Mouse (Mus musculus) embryonic facial prominence, embryonic 12.5 days (tissue): ENCODE results near the gene Dhrs1. TPM values are rescaled to one million over a fixed set of nuclear protein-coding genes. Genes with fewer than 3 reads are reported as not detected.

ENCODE experiments used
- ATAC-seq: fragments of 200-750 bp; cut with Nextera tagmentation; 2 replicates; pipeline ENCODE4 v1.8.0; 2017; ENCODE audit not compliant: insufficient number of reproducible peaks, insufficient read depth, low FRiP score, low TSS enrichment
- H3K27ac ChIP-seq: fragments of 300-500 bp; sonication (generic); 2 replicates; pipeline ENCODE4 v1.5.1; 2016; ENCODE audit warnings: mild to moderate bottlenecking
- H3K27me3 ChIP-seq: fragments of 300-500 bp; sonication (generic); 2 replicates; pipeline ENCODE4 v1.6.1; 2016; ENCODE audit warnings: mild to moderate bottlenecking, moderate library complexity
- H3K36me3 ChIP-seq: fragments of 300-500 bp; sonication (generic); 2 replicates; pipeline ENCODE4 v1.6.1; 2016; ENCODE audit warnings: mild to moderate bottlenecking
- H3K4me1 ChIP-seq: fragments of 300-500 bp; sonication (generic); 2 replicates; pipeline ENCODE4 v1.6.1; 2016
- H3K4me2 ChIP-seq: fragments of 300-500 bp; sonication (generic); replicated peaks from 2 replicates; pipeline ENCODE4 v1.6.1; 2016; ENCODE audit warnings: mild to moderate bottlenecking, moderate library complexity
- H3K4me3 ChIP-seq: fragments of 300-500 bp; sonication (generic); 2 replicates; pipeline ENCODE4 v1.5.1; 2016; ENCODE audit warnings: mild to moderate bottlenecking
- H3K9ac ChIP-seq: fragments of 300-500 bp; sonication (generic); 2 replicates; pipeline ENCODE4 v1.6.1; 2016; ENCODE audit warnings: mild to moderate bottlenecking, moderate library complexity
- H3K9me3 ChIP-seq: fragments of 300-500 bp; sonication (generic); 2 replicates; pipeline ENCODE4 v1.6.1; 2016; ENCODE audit warnings: mild to moderate bottlenecking, moderate library complexity
- WGBS: fragments of 180-500 bp; shearing (Covaris S2); methylation state at CpG from one replicate; pipeline ENCODE4 v1.1.7; 2016; 5-methylcytosine and 5-hydroxymethylcytosine counted together
- polyA plus RNA-seq: library from polyadenylated mRNA; unstranded; fragments of >200 nt; fragmentation: Nextera tagmentation; extraction: Ambion mirVana; gene quantifications from 2 replicates; pipeline ENCODE4 v1.2.1, GENCODE M21; 2016

The Dhrs1 gene
- polyA plus RNA-seq, 1 experiment from 2014 or later: 81.5 TPM

- Histone ChIP-seq H3K36me3 (peaks cover 6% of the 10 kb centered on the region; the same call in 1 of the 2 replicates), H3K4me1 (no peaks in the 10 kb centered on the region), H3K4me2 (no peak overlapping the region), H3K27me3 (no peaks in the 10 kb centered on the region), H3K9ac (no peak overlapping the region), H3K27ac (no peak overlapping the region), H3K4me3 (no peak overlapping the region), H3K9me3 (no peaks in the 10 kb centered on the region)
- ATAC-seq: no peak
- 78% methylated on average over 10 of the region's 10 CpGs for WGBS
Observed at GRCm38 (mm10) chr14:55733889-55734288, 11.6 kb downstream of the Dhrs1 start.

GRCm38 (mm10) chr14:55730531-55731032 is 14.9 kb downstream of the Dhrs1 start:
- Histone ChIP-seq H3K4me3 (no peak overlapping the region), H3K9ac (no peak overlapping the region), H3K27ac (no peak overlapping the region), H3K27me3 (no peaks in the 10 kb centered on the region), H3K4me1 (no peaks in the 10 kb centered on the region), H3K36me3 (no peaks in the 10 kb centered on the region), H3K4me2 (no peak overlapping the region), H3K9me3 (no peaks in the 10 kb centered on the region)
- 86% methylated on average over 7 of the region's 7 CpGs for WGBS
- ATAC-seq: no peak

- Histone ChIP-seq H3K27ac (no peak overlapping the region), H3K27me3 (no peaks in the 10 kb centered on the region), H3K4me1 (no peaks in the 10 kb centered on the region), H3K4me2 (no peak overlapping the region), H3K9me3 (no peaks in the 10 kb centered on the region), H3K9ac (no peak overlapping the region), H3K4me3 (no peak overlapping the region), H3K36me3 (no peaks in the 10 kb centered on the region)
- 73% methylated on average over 7 of the region's 7 CpGs for WGBS
- ATAC-seq: no peak
Observed at GRCm38 (mm10) chr14:55730116-55730515, 15.4 kb downstream of the Dhrs1 start.

- Histone ChIP-seq H3K27ac (no peak overlapping the region), H3K9ac (no peak overlapping the region), H3K36me3 (no peaks in the 10 kb centered on the region), H3K4me3 (no peak overlapping the region), H3K9me3 (no peaks in the 10 kb centered on the region), H3K4me2 (no peak overlapping the region), H3K4me1 (no peaks in the 10 kb centered on the region), H3K27me3 (no peaks in the 10 kb centered on the region)
- no peak for ATAC-seq
- WGBS: 73% methylated on average over 8 of the region's 8 CpGs
Observed at GRCm38 (mm10) chr14:55727889-55728685, 17.4 kb downstream of the Dhrs1 start.

- no peak for ATAC-seq
- Histone ChIP-seq H3K27ac (no peak overlapping the region), H3K36me3 (no peaks in the 10 kb centered on the region), H3K9me3 (no peaks in the 10 kb centered on the region), H3K4me3 (no peak overlapping the region), H3K4me1 (0 out of 2 replicates have a peak, but pooled peaks cover 3% of the 10 kb centered on the region), H3K27me3 (no peaks in the 10 kb centered on the region), H3K4me2 (no peak overlapping the region), H3K9ac (no peak overlapping the region)
Observed at GRCm38 (mm10) chr14:55726261-55726660, 19.2 kb downstream of the Dhrs1 start.

GRCm38 (mm10) chr14:55724411-55724871 is 21.0 kb downstream of the Dhrs1 start:
- no peak overlapping the region for H3K27ac ChIP-seq
- H3K4me1 ChIP-seq: 0 out of 2 replicates have a peak, but pooled peaks cover 4% of the 10 kb centered on the region
- no peak for ATAC-seq
- 67% methylated on average over 8 of the region's 8 CpGs for WGBS
- H3K27me3 ChIP-seq: no peaks in the 10 kb centered on the region
- H3K4me3 ChIP-seq: no peak overlapping the region
- H3K36me3 ChIP-seq: no peaks in the 10 kb centered on the region
- H3K9me3 ChIP-seq: no peaks in the 10 kb centered on the region
- no peak overlapping the region for H3K4me2 ChIP-seq
- no peak overlapping the region for H3K9ac ChIP-seq

- H3K27ac ChIP-seq: no peak overlapping the region
- H3K4me3 ChIP-seq: no peak overlapping the region
- no peaks in the 10 kb centered on the region for H3K27me3 ChIP-seq
- H3K9me3 ChIP-seq: no peaks in the 10 kb centered on the region
- H3K4me2 ChIP-seq: no peak overlapping the region
- 94% methylated on average over 7 of the region's 7 CpGs for WGBS
- ATAC-seq: no peak
- peaks cover 7% of the 10 kb centered on the region; the same call in 1 of the 2 replicates for H3K36me3 ChIP-seq
- 0 out of 2 replicates have a peak, but pooled peaks cover 4% of the 10 kb centered on the region for H3K4me1 ChIP-seq
- H3K9ac ChIP-seq: no peak overlapping the region
Observed at GRCm38 (mm10) chr14:55723433-55723832, 22.1 kb downstream of the Dhrs1 start.

GRCm38 (mm10) chr14:55722438-55722945 is 23.0 kb downstream of the Dhrs1 start:
- Histone ChIP-seq H3K9ac (peak overlapping the region; percentile 64), H3K27me3 (no peaks in the 10 kb centered on the region), H3K4me2 (peak overlapping the region; percentile 66), H3K27ac (0 out of 2 replicates have a peak overlapping the region, but pooled peaks have one; percentile 73), H3K4me1 (0 out of 2 replicates have a peak, but pooled peaks cover 4% of the 10 kb centered on the region), H3K9me3 (no peaks in the 10 kb centered on the region), H3K4me3 (peak overlapping the region; percentile 66), H3K36me3 (peaks cover 12% of the 10 kb centered on the region; the same call in 1 of the 2 replicates)
- WGBS: 53% methylated on average over 8 of the region's 8 CpGs
- ATAC-seq: no peak

GRCm38 (mm10) chr14:55721700-55722437 is 23.6 kb downstream of the Dhrs1 start, which contains the start of gene Rabggta:
TSS of gene Rabggta (minus strand) at chr14:55722263.
- Histone ChIP-seq H3K9me3 (no peaks in the 10 kb centered on the region), H3K4me3 (peak within 1 kb of the TSS; percentile 66), H3K27me3 (no peaks in the 10 kb centered on the region), H3K9ac (peak within 1 kb of the TSS; percentile 64), H3K4me2 (peak within 1 kb of the TSS; percentile 66), H3K4me1 (0 out of 2 replicates have a peak, but pooled peaks cover 4% of the 10 kb centered on the region), H3K36me3 (peaks cover 17% of the 10 kb centered on the region; the same call in 1 of the 2 replicates), H3K27ac (peak within 1 kb of the TSS; percentile 73)
- peak; percentile 95 for ATAC-seq
- WGBS: under 1% methylated on average over 50 of the region's 50 CpGs

- Histone ChIP-seq H3K4me3 (peak overlapping the region; percentile 66), H3K27ac (no peak overlapping the region), H3K36me3 (peaks cover 24% of the 10 kb centered on the region; the same call in 1 of the 2 replicates), H3K27me3 (no peaks in the 10 kb centered on the region), H3K9me3 (no peaks in the 10 kb centered on the region), H3K4me1 (0 out of 2 replicates have a peak, but pooled peaks cover 4% of the 10 kb centered on the region), H3K9ac (peak overlapping the region; percentile 64; the same call in 1 of the 2 replicates), H3K4me2 (peak overlapping the region; percentile 66)
- ATAC-seq: no peak
- 75% methylated on average over 6 of the region's 6 CpGs for WGBS
Observed at GRCm38 (mm10) chr14:55721076-55721475, 24.4 kb downstream of the Dhrs1 start.

- H3K9ac ChIP-seq: peak overlapping the region; percentile 64
- no peak overlapping the region for H3K4me3 ChIP-seq
- H3K27ac ChIP-seq: no peak overlapping the region
- H3K4me2 ChIP-seq: no peak overlapping the region
- H3K36me3 ChIP-seq: peaks cover 25% of the 10 kb centered on the region; the same call in 1 of the 2 replicates
- WGBS: 95% methylated on average over 12 of the region's 12 CpGs
- H3K9me3 ChIP-seq: no peaks in the 10 kb centered on the region
- 0 out of 2 replicates have a peak, but pooled peaks cover 4% of the 10 kb centered on the region for H3K4me1 ChIP-seq
- no peaks in the 10 kb centered on the region for H3K27me3 ChIP-seq
- ATAC-seq: no peak
Observed at GRCm38 (mm10) chr14:55720666-55721065, 24.8 kb downstream of the Dhrs1 start.
